Mouse (Mus musculus): ENCODE measurements around the gene Lpp. TPM values are rescaled to one million over a fixed set of nuclear protein-coding genes. Genes with fewer than 3 reads are reported as not detected.
A peak's percentile ranks its signal among the peaks of the same experiment; 100 is the strongest.

The Lpp gene
- polyA plus RNA-seq, 1 experiment from 2014 or later: 14.4 TPM

DNA sequence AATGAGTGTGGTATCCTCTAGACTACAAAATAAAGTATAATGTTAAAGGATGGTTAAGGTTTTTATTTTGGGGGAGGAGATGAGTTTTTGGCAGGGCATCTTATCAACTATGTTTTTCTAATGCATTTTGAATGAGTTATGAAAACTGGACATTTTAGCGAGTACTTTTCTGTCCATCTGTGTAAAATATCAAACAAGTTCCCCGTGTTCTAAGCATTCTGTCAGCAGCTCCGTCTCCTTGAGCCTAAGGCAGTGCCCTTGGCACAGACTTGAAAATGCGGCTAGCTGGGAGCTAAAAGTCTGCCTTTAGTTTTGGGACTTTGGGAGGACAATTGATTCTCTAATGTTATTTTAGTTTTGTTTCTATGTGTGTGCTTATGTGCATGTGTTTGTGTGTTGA is 165.2 kb downstream of the Lpp start:
- Histone ChIP-seq H3K4me3 (ENCODE audit: low read depth, low read length) (no peak overlapping the region), H3K36me3 (ENCODE audit: control insufficient read depth, insufficient read depth, low read length) (no peaks in the 10 kb centered on the region), H3K4me1 (ENCODE audit: control insufficient read depth, insufficient read depth, low read length) (no peaks in the 10 kb centered on the region), H3K27ac (ENCODE audit: low read depth, low read length) (no peak overlapping the region), H3K4me2 (no peak overlapping the region), H3K27me3 (ENCODE audit: control insufficient read depth, insufficient read depth, low read length) (no peaks in the 10 kb centered on the region), H3K9me3 (ENCODE audit: control insufficient read depth, low read length) (no peaks in the 10 kb centered on the region), H3K9ac (ENCODE audit: low read length) (no peak overlapping the region)
- DNase-seq (ENCODE audit: low spot score, missing footprints) (peak; percentile 65), ATAC-seq (ENCODE audit: low FRiP score) (no peak)
- whole genome bisulfite sequencing: 87% methylated on average over 4 of the region's 4 CpGs

DNA sequence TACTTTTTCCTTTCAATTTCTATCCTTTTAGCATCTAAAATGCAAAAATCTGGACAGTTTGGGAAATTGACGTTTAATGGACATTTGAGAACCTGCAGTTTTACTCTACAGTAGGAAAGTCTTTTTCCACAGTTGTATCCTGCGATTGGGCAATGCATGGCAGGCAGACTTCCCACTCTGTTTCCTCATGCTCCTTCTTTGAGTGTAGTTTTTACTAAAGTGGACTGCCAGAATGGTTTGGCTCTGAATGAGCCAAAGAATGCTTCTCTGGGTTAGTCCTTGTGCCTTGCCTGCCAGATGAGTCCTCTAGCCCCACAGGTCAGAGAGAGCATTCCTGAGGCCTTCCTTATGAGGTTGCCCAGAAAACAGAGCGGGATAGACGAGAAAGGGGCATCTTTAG is 166.5 kb downstream of the Lpp start:
- H3K9me3 ChIP-seq (ENCODE audit: control insufficient read depth, low read length): no peaks in the 10 kb centered on the region
- no peaks in the 10 kb centered on the region for H3K27me3 ChIP-seq (ENCODE audit: control insufficient read depth, insufficient read depth, low read length)
- no peak overlapping the region for H3K4me2 ChIP-seq
- no peak overlapping the region for H3K9ac ChIP-seq (ENCODE audit: low read length)
- WGBS: 86% methylated on average over 4 of the region's 4 CpGs
- ATAC-seq (ENCODE audit: low FRiP score): no peak
- no peak overlapping the region for H3K27ac ChIP-seq (ENCODE audit: low read depth, low read length)
- no peak for DNase-seq (ENCODE audit: low spot score, missing footprints)
- H3K4me1 ChIP-seq (ENCODE audit: control insufficient read depth, insufficient read depth, low read length): no peaks in the 10 kb centered on the region
- H3K36me3 ChIP-seq (ENCODE audit: control insufficient read depth, insufficient read depth, low read length): no peaks in the 10 kb centered on the region
- no peak overlapping the region for H3K4me3 ChIP-seq (ENCODE audit: low read depth, low read length)

DNA sequence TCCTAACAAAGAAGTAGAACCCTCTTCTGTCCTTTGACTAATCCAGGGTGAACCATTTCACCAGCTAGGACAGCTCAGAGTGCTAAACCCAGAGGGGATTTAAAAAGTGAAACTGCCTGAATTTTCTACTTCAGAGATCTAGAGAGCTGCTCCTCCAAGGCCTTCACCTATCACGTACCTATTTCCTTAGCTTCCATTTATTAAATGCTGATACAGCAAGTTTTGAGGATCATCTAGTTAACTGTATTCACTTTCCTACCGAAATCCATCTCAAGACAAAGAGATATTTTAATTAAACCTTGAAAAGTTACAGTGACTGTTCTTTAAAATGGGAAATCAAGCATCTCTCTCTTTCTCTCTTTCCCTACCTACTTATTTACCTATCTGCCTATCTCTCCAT is 167.7 kb downstream of the Lpp start:
- Histone ChIP-seq H3K27ac (ENCODE audit: low read depth, low read length) (no peak overlapping the region), H3K4me1 (ENCODE audit: control insufficient read depth, insufficient read depth, low read length) (no peaks in the 10 kb centered on the region), H3K4me2 (no peak overlapping the region), H3K36me3 (ENCODE audit: control insufficient read depth, insufficient read depth, low read length) (no peaks in the 10 kb centered on the region), H3K9ac (ENCODE audit: low read length) (no peak overlapping the region), H3K9me3 (ENCODE audit: control insufficient read depth, low read length) (no peaks in the 10 kb centered on the region), H3K4me3 (ENCODE audit: low read depth, low read length) (no peak overlapping the region), H3K27me3 (ENCODE audit: control insufficient read depth, insufficient read depth, low read length) (no peaks in the 10 kb centered on the region)
- WGBS: 95% methylated on average over 2 of the region's 2 CpGs
- no peak for ATAC-seq (ENCODE audit: low FRiP score)
- DNase-seq (ENCODE audit: low spot score, missing footprints): no peak

DNA sequence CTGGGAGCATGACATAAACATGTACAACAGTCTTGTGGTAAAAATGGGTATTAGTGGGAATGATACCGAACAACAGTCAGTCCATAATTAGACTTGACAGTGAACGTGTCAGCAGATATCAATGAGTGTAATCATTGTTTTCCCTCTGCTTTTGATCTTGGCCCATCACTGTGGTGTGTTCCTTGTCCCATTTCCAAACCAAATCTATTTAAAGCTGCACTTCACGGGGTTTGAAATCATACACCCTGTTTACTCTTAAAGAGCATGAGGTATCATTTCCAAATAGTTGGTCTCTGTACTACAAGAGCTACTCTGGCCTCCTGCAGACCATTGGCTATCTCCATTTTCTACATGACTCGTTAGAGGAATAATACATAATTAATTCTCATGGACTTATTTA is 168.3 kb downstream of the Lpp start:
- Histone ChIP-seq H3K4me3 (ENCODE audit: low read depth, low read length) (no peak overlapping the region), H3K27me3 (ENCODE audit: control insufficient read depth, insufficient read depth, low read length) (no peaks in the 10 kb centered on the region), H3K4me2 (no peak overlapping the region), H3K27ac (ENCODE audit: low read depth, low read length) (no peak overlapping the region), H3K4me1 (ENCODE audit: control insufficient read depth, insufficient read depth, low read length) (no peaks in the 10 kb centered on the region), H3K9me3 (ENCODE audit: control insufficient read depth, low read length) (no peaks in the 10 kb centered on the region), H3K36me3 (ENCODE audit: control insufficient read depth, insufficient read depth, low read length) (no peaks in the 10 kb centered on the region), H3K9ac (ENCODE audit: low read length) (no peak overlapping the region)
- ATAC-seq (ENCODE audit: low FRiP score) (no peak), DNase-seq (ENCODE audit: low spot score, missing footprints) (peak; percentile 80)
- WGBS: 84% methylated on average over 4 of the region's 4 CpGs

DNA sequence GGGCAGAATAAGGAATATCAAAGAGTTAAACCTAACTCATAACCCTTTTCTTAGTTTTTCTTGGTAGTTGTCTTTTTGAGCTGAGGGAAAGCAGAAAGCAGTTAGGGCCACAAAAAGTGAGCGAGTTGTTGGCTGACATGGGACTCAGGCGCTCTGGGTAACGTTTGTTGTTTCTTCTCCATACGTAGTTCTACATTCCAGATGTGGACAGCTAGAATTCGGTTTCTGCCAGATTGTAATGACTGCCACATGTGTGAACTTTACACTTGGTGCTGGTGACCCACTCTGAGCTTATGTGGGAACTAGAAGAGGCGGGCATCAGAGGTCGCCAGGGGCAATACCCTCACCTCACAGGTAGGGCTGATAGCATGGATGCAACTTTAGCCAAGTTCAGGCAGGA is 172.0 kb downstream of the Lpp start:
- Histone ChIP-seq H3K4me2 (no peak overlapping the region), H3K9me3 (ENCODE audit: control insufficient read depth, low read length) (no peaks in the 10 kb centered on the region), H3K4me3 (ENCODE audit: low read depth, low read length) (no peak overlapping the region), H3K4me1 (ENCODE audit: control insufficient read depth, insufficient read depth, low read length) (no peaks in the 10 kb centered on the region), H3K9ac (ENCODE audit: low read length) (no peak overlapping the region), H3K27ac (ENCODE audit: low read depth, low read length) (no peak overlapping the region), H3K27me3 (ENCODE audit: control insufficient read depth, insufficient read depth, low read length) (no peaks in the 10 kb centered on the region), H3K36me3 (ENCODE audit: control insufficient read depth, insufficient read depth, low read length) (no peaks in the 10 kb centered on the region)
- WGBS: 83% methylated on average over 7 of the region's 7 CpGs
- DNase-seq (ENCODE audit: low spot score, missing footprints) (peak; percentile 65), ATAC-seq (ENCODE audit: low FRiP score) (no peak)

DNA sequence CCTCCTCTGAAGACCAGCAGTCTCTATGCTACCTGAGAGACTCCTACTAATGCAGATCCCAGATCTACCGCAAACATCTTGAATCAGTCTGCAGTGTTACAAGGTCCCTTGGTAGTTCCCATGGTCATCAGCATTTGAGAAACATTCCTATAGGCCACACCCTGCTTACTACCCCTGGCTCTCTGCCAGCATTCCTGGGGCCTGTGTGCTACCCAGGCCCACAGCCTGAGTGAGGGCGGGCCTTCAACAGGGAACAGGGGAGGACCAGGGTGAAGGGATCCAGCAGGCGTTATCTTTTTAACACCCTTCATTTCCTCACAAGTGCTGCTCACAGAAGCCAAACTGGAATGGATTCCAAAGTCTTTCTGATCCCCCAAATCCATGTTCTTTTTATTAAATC is 173.0 kb downstream of the Lpp start:
- no peak overlapping the region for H3K4me2 ChIP-seq
- H3K4me3 ChIP-seq (ENCODE audit: low read depth, low read length): no peak overlapping the region
- H3K9ac ChIP-seq (ENCODE audit: low read length): no peak overlapping the region
- WGBS: 78% methylated on average over 3 of the region's 3 CpGs
- H3K4me1 ChIP-seq (ENCODE audit: control insufficient read depth, insufficient read depth, low read length): no peaks in the 10 kb centered on the region
- no peaks in the 10 kb centered on the region for H3K36me3 ChIP-seq (ENCODE audit: control insufficient read depth, insufficient read depth, low read length)
- no peaks in the 10 kb centered on the region for H3K9me3 ChIP-seq (ENCODE audit: control insufficient read depth, low read length)
- H3K27ac ChIP-seq (ENCODE audit: low read depth, low read length): no peak overlapping the region
- ATAC-seq (ENCODE audit: low FRiP score): no peak
- H3K27me3 ChIP-seq (ENCODE audit: control insufficient read depth, insufficient read depth, low read length): no peaks in the 10 kb centered on the region
- DNase-seq (ENCODE audit: low spot score, missing footprints): peak; percentile 68

DNA sequence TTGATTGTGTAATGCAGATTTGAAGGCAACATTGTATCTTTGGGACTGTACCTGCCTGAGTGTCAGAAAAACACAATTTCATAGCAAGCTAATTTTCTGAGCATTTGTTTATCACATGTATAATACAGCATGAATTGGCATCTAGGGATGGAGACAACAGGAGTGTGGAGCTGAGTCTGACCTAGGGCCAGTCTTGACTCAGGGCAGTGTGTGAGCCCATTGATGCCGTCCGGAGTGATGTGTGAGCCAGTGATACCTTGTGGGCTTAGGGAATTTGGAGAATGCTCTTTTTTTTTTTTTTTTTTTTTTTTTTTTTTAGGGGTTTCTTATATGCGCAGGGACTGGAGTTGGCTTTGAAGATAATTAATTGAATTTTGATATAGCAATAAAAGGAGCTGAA is 174.3 kb downstream of the Lpp start:
- no peak overlapping the region for H3K4me2 ChIP-seq
- H3K27me3 ChIP-seq (ENCODE audit: control insufficient read depth, insufficient read depth, low read length): no peaks in the 10 kb centered on the region
- DNase-seq (ENCODE audit: low spot score, missing footprints): peak; percentile 33
- no peak overlapping the region for H3K27ac ChIP-seq (ENCODE audit: low read depth, low read length)
- no peaks in the 10 kb centered on the region for H3K4me1 ChIP-seq (ENCODE audit: control insufficient read depth, insufficient read depth, low read length)
- WGBS: 84% methylated on average over 3 of the region's 3 CpGs
- no peaks in the 10 kb centered on the region for H3K9me3 ChIP-seq (ENCODE audit: control insufficient read depth, low read length)
- H3K9ac ChIP-seq (ENCODE audit: low read length): no peak overlapping the region
- no peak overlapping the region for H3K4me3 ChIP-seq (ENCODE audit: low read depth, low read length)
- no peaks in the 10 kb centered on the region for H3K36me3 ChIP-seq (ENCODE audit: control insufficient read depth, insufficient read depth, low read length)
- ATAC-seq (ENCODE audit: low FRiP score): no peak

DNA sequence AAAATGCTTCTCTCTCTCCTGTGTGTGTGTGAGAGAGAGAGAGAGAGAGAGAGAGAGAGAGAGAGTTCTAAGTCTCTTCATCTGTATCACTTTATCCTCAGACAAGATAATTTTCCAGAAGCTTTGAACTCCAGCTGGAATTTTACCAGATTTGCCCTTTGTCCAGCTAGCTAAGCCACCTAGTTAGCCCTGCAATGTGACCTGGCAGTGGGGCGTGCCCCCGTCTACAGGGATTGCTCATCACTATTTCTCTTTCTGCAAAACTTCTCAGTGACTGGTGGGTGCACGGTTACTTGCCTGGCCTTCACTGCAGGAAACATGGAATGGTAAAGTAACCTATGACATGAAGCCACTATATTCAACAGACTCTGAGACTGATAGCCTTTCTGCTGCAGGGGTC is 174.8 kb downstream of the Lpp start:
- Histone ChIP-seq H3K4me3 (ENCODE audit: low read depth, low read length) (no peak overlapping the region), H3K27me3 (ENCODE audit: control insufficient read depth, insufficient read depth, low read length) (no peaks in the 10 kb centered on the region), H3K36me3 (ENCODE audit: control insufficient read depth, insufficient read depth, low read length) (no peaks in the 10 kb centered on the region), H3K9me3 (ENCODE audit: control insufficient read depth, low read length) (no peaks in the 10 kb centered on the region), H3K4me1 (ENCODE audit: control insufficient read depth, insufficient read depth, low read length) (no peaks in the 10 kb centered on the region), H3K9ac (ENCODE audit: low read length) (no peak overlapping the region), H3K4me2 (no peak overlapping the region), H3K27ac (ENCODE audit: low read depth, low read length) (no peak overlapping the region)
- 87% methylated on average over 3 of the region's 3 CpGs for WGBS
- ATAC-seq (ENCODE audit: low FRiP score): no peak
- DNase-seq (ENCODE audit: low spot score, missing footprints): peak; percentile 47

DNA sequence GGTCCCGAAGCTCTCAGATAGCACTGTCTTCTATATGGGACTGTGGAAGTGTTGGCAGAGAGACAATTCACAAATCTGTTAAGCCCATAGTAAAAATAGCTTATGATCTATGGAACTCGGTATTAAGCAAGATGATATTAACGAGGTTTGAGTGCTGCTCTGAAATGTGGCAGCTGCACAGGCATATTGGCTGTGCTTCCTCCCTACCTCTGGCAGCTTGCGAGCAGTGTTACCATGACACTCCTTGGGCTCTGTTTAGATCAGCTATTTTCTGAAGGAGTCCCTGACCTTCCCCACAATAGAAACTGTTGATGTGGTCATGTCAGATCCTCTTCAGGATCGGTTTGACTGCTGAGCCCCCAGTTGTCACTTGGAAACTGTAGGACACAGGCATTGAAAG is 176.4 kb downstream of the Lpp start:
- Histone ChIP-seq H3K4me3 (ENCODE audit: low read depth, low read length) (no peak overlapping the region), H3K27me3 (ENCODE audit: control insufficient read depth, insufficient read depth, low read length) (no peaks in the 10 kb centered on the region), H3K9ac (ENCODE audit: low read length) (no peak overlapping the region), H3K9me3 (ENCODE audit: control insufficient read depth, low read length) (no peaks in the 10 kb centered on the region), H3K4me1 (ENCODE audit: control insufficient read depth, insufficient read depth, low read length) (no peaks in the 10 kb centered on the region), H3K4me2 (no peak overlapping the region), H3K36me3 (ENCODE audit: control insufficient read depth, insufficient read depth, low read length) (no peaks in the 10 kb centered on the region), H3K27ac (ENCODE audit: low read depth, low read length) (no peak overlapping the region)
- ATAC-seq (ENCODE audit: low FRiP score) (no peak), DNase-seq (ENCODE audit: low spot score, missing footprints) (peak; percentile 10)
- 86% methylated on average over 5 of the region's 5 CpGs for WGBS

DNA sequence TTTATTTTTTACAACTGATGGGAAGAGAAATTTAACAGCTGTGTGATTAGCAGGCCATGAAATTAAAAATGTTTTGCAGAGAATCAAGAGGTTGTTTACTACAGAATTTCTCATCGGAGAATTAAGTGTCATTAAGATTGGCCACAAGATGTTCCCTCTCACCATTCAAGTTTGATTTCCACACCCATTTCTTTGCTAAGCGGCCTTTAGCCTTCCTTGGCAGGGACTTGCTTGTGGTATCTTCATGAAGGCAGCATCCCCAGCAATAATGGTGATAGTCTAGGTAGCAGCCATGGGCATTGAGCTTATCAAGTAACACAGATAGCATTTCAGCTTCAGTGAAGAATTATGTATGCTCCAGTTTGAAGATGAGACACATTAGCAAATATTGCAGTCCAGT is 183.7 kb downstream of the Lpp start:
- H3K9me3 ChIP-seq (ENCODE audit: control insufficient read depth, low read length): no peaks in the 10 kb centered on the region
- WGBS: 87% methylated on average over 2 of the region's 2 CpGs
- H3K9ac ChIP-seq (ENCODE audit: low read length): no peak overlapping the region
- no peak overlapping the region for H3K4me2 ChIP-seq
- no peaks in the 10 kb centered on the region for H3K36me3 ChIP-seq (ENCODE audit: control insufficient read depth, insufficient read depth, low read length)
- no peak for ATAC-seq (ENCODE audit: low FRiP score)
- DNase-seq (ENCODE audit: low spot score, missing footprints): peak; percentile 6
- no peak overlapping the region for H3K4me3 ChIP-seq (ENCODE audit: low read depth, low read length)
- no peaks in the 10 kb centered on the region for H3K4me1 ChIP-seq (ENCODE audit: control insufficient read depth, insufficient read depth, low read length)
- no peaks in the 10 kb centered on the region for H3K27me3 ChIP-seq (ENCODE audit: control insufficient read depth, insufficient read depth, low read length)
- no peak overlapping the region for H3K27ac ChIP-seq (ENCODE audit: low read depth, low read length)

All from midbrain, embryonic 11.5 days (tissue).